28 mouse cellular contexts compared by ENCODE assay signal in the genomic region with DNA sequence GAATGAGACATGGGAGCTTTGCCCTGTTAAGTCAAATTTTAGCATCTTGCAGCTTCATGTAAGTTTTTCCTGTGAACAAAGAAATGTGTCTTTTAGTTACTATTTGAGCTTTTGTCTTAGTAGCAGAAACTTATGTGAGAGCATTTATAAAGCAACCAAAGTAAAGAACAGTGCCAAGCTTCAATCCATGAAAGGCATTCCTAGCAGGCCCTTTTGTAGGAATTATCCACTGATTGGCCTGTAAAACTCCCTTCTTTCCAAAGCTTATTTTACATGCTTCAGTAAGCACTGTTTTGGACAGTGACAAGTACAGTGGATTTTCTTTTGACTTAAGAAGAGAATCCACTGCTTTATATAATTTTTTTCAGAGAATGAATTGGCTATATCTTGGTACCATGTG.
DNase-seq lines count a peak whose midpoint lies in the region; ATAC-seq and TF ChIP-seq lines count a peak whose summit lies in the region.
"Had no signal": no experiment of that assay in that cellular context is flagged by ENCODE, and none has a peak within 500 bp of the region (broad histone marks: within the 10 kb centered on the region; RNA-seq: fewer than 3 reads in every experiment).

No protein-coding gene starts in this region.

- H3K4me1 ChIP-seq in forebrain, embryonic 15.5 days = no peaks in the 10 kb centered on the region
- H3K4me1 ChIP-seq in forebrain, embryonic 11.5 days (replicated peaks; ENCODE audit: control insufficient read depth, insufficient read depth, low read length) = no peaks in the 10 kb centered on the region
- no peaks in the 10 kb centered on the region for H3K4me1 ChIP-seq in midbrain, embryonic 11.5 days (ENCODE audit: control insufficient read depth, insufficient read depth, low read length)
- no peaks in the 10 kb centered on the region for H3K4me1 ChIP-seq in midbrain, embryonic 16.5 days (ENCODE audit: control insufficient read depth, insufficient read depth, low read length)
- H3K4me1 ChIP-seq in heart, embryonic 12.5 days (replicated peaks) = no peaks in the 10 kb centered on the region; the same call in 1 of the 2 replicates
- H3K4me1 ChIP-seq: embryonic facial prominence, embryonic 12.5 days; heart, embryonic 15.5 days; hindbrain, embryonic 10.5 days had no signal

- 0 out of 2 replicates have a peak, but pooled peaks cover 4% of the 10 kb centered on the region for H3K36me3 ChIP-seq in forebrain, embryonic 15.5 days
- H3K36me3 ChIP-seq in forebrain, embryonic 11.5 days (ENCODE audit: control insufficient read depth, insufficient read depth, low read length) = no peaks in the 10 kb centered on the region
- H3K36me3 ChIP-seq in midbrain, embryonic 11.5 days (ENCODE audit: control insufficient read depth, insufficient read depth, low read length) = no peaks in the 10 kb centered on the region
- H3K36me3 ChIP-seq in midbrain, embryonic 16.5 days (ENCODE audit: control insufficient read depth, insufficient read depth, low read length) = peaks cover 6% of the 10 kb centered on the region; the same call in 1 of the 2 replicates
- peaks cover 6% of the 10 kb centered on the region for H3K36me3 ChIP-seq in heart, embryonic 12.5 days
- H3K36me3 ChIP-seq: embryonic facial prominence, embryonic 12.5 days; embryonic facial prominence, embryonic 15.5 days; heart, embryonic 15.5 days had no signal

- no peaks in the 10 kb centered on the region for H3K9me3 ChIP-seq in forebrain, embryonic 15.5 days
- no peaks in the 10 kb centered on the region for H3K9me3 ChIP-seq in forebrain, embryonic 11.5 days (ENCODE audit: control insufficient read depth, low read length)
- no peaks in the 10 kb centered on the region for H3K9me3 ChIP-seq in midbrain, embryonic 11.5 days (ENCODE audit: control insufficient read depth, low read length)
- H3K9me3 ChIP-seq in midbrain, embryonic 16.5 days (replicated peaks; ENCODE audit: control insufficient read depth, low read length, poor library complexity, severe bottlenecking) = no peaks in the 10 kb centered on the region
- H3K9me3 ChIP-seq in heart, embryonic 12.5 days (replicated peaks) = no peaks in the 10 kb centered on the region
- H3K9me3 ChIP-seq: embryonic facial prominence, embryonic 12.5 days; embryonic facial prominence, embryonic 15.5 days; heart, embryonic 15.5 days; hindbrain, embryonic 10.5 days had no signal

- TF ChIP-seq CTCF in brain, embryonic 14.5 days (IDR thresholded peaks at IDR 0.05; ENCODE audit: borderline replicate concordance, extremely low read depth, insufficient read depth, insufficient read length) = no peak

- no peak overlapping the region for H3K9ac ChIP-seq in forebrain, embryonic 15.5 days (replicated peaks)
- no peak overlapping the region for H3K9ac ChIP-seq in forebrain, embryonic 11.5 days (ENCODE audit: low read length)
- no peak overlapping the region for H3K9ac ChIP-seq in midbrain, embryonic 11.5 days (ENCODE audit: low read length)
- H3K9ac ChIP-seq in midbrain, embryonic 16.5 days (ENCODE audit: low read depth, low read length) = no peak overlapping the region
- H3K9ac ChIP-seq in heart, embryonic 12.5 days = no peak overlapping the region
- H3K9ac ChIP-seq: embryonic facial prominence, embryonic 12.5 days; embryonic facial prominence, embryonic 15.5 days; heart, embryonic 15.5 days had no signal

- DNase-seq in forebrain, embryonic 11.5 days (ENCODE audit: low spot score) = no peak
- peak; percentile 49 for DNase-seq in midbrain, embryonic 11.5 days (ENCODE audit: low spot score, missing footprints)
- peak; percentile 79 for DNase-seq in brain, embryonic 14.5 days (ENCODE audit: low read depth)
- DNase-seq: adrenal gland, adult 8-10 months; adrenal gland, postnatal 25 days; cerebellum, adult 18-20 months; cerebellum, adult 9-10 months; cerebellum, postnatal 14 days; gastrocnemius, adult 2 months; gastrocnemius, postnatal 14 days; heart, adult 11 months; heart, postnatal 10 days; heart, postnatal 36 days; kidney, adult 18-20 months had no signal

- peak; percentile 55; the same call in 1 of the 2 replicates for ATAC-seq in forebrain, embryonic 15.5 days (replicated peaks)
- ATAC-seq in forebrain, embryonic 11.5 days (replicated peaks; ENCODE audit: low FRiP score) = no peak
- ATAC-seq in midbrain, embryonic 11.5 days (ENCODE audit: low FRiP score) = no peak
- no peak for ATAC-seq in midbrain, embryonic 16.5 days
- no peak for ATAC-seq in heart, embryonic 12.5 days (ENCODE audit: insufficient number of reproducible peaks, low FRiP score)
- ATAC-seq: activated CD4-positive, CD25-positive, alpha-beta regulatory T cell, adult 4 months; CD4-positive, CD25-positive, alpha-beta regulatory T cell, adult 4 months; forebrain, embryonic 16.5 days; hindbrain, embryonic 16.5 days; inflammation-experienced regulatory T-cells, adult 6 months; intestine, embryonic 16.5 days had no signal

- H3K4me3 ChIP-seq in forebrain, embryonic 15.5 days = no peak overlapping the region
- H3K4me3 ChIP-seq in forebrain, embryonic 11.5 days (ENCODE audit: low read depth, low read length) = no peak overlapping the region
- no peak overlapping the region for H3K4me3 ChIP-seq in midbrain, embryonic 11.5 days (ENCODE audit: low read depth, low read length)
- H3K4me3 ChIP-seq in midbrain, embryonic 16.5 days (ENCODE audit: low read depth, low read length) = no peak overlapping the region
- H3K4me3 ChIP-seq in heart, embryonic 12.5 days = no peak overlapping the region
- H3K4me3 ChIP-seq: embryonic facial prominence, embryonic 12.5 days; embryonic facial prominence, embryonic 15.5 days; gastrocnemius, adult 2 months; heart, embryonic 15.5 days; hindbrain, embryonic 10.5 days had no signal

- H3K4me2 ChIP-seq in forebrain, embryonic 15.5 days (replicated peaks) = no peak overlapping the region
- H3K4me2 ChIP-seq in forebrain, embryonic 11.5 days (ENCODE audit: low read depth, low read length, severe bottlenecking) = no peak overlapping the region
- H3K4me2 ChIP-seq in midbrain, embryonic 11.5 days = no peak overlapping the region
- no peak overlapping the region for H3K4me2 ChIP-seq in midbrain, embryonic 16.5 days (ENCODE audit: low read length)
- H3K4me2 ChIP-seq in heart, embryonic 12.5 days = no peak overlapping the region
- H3K4me2 ChIP-seq: embryonic facial prominence, embryonic 12.5 days; embryonic facial prominence, embryonic 15.5 days; heart, embryonic 11.5 days; heart, embryonic 15.5 days had no signal

- no peaks in the 10 kb centered on the region for H3K27me3 ChIP-seq in forebrain, embryonic 15.5 days
- no peaks in the 10 kb centered on the region for H3K27me3 ChIP-seq in forebrain, embryonic 11.5 days (ENCODE audit: control insufficient read depth, insufficient read depth, low read length)
- no peaks in the 10 kb centered on the region for H3K27me3 ChIP-seq in midbrain, embryonic 11.5 days (ENCODE audit: control insufficient read depth, insufficient read depth, low read length)
- H3K27me3 ChIP-seq in midbrain, embryonic 16.5 days (ENCODE audit: control insufficient read depth, insufficient read depth, low read depth, low read length) = no peaks in the 10 kb centered on the region
- H3K27me3 ChIP-seq in heart, embryonic 12.5 days (replicated peaks) = no peaks in the 10 kb centered on the region
- H3K27me3 ChIP-seq: embryonic facial prominence, embryonic 12.5 days; embryonic facial prominence, embryonic 15.5 days; heart, embryonic 15.5 days had no signal

- no peak for TF ChIP-seq POLR2A in brain, embryonic 14.5 days (IDR thresholded peaks at IDR 0.05; ENCODE audit: borderline replicate concordance, extremely low read depth, insufficient read depth, insufficient read length, poor library complexity, severe bottlenecking)

- H3K27ac ChIP-seq in forebrain, embryonic 15.5 days (replicated peaks) = no peak overlapping the region
- H3K27ac ChIP-seq in forebrain, embryonic 11.5 days (ENCODE audit: low read depth, low read length) = no peak overlapping the region
- no peak overlapping the region for H3K27ac ChIP-seq in midbrain, embryonic 11.5 days (ENCODE audit: low read depth, low read length)
- no peak overlapping the region for H3K27ac ChIP-seq in midbrain, embryonic 16.5 days (ENCODE audit: low read length)
- H3K27ac ChIP-seq in heart, embryonic 12.5 days (ENCODE audit: poor library complexity, severe bottlenecking) = no peak overlapping the region
- H3K27ac ChIP-seq: embryonic facial prominence, embryonic 12.5 days; embryonic facial prominence, embryonic 15.5 days; gastrocnemius, adult 2 months; heart, embryonic 15.5 days; hindbrain, embryonic 10.5 days had no signal
